Mouse (Mus musculus) embryonic facial prominence, embryonic 13.5 days (tissue): ENCODE results near the gene Fbxo8. TPM values are rescaled to one million over a fixed set of nuclear protein-coding genes. Genes with fewer than 3 reads are reported as not detected.
A peak's percentile ranks its signal among the peaks of the same experiment; 100 is the strongest.

Source experiments
- ATAC-seq: fragments of 200-750 bp; cut with Nextera tagmentation; 2 replicates; pipeline ENCODE4 v1.8.0; 2017; ENCODE audit warnings: low read depth; ENCODE audit not compliant: insufficient number of reproducible peaks, insufficient read depth, low FRiP score, low TSS enrichment
- H3K27ac ChIP-seq: fragments of 300-500 bp; sonication (generic); 2 replicates; pipeline ENCODE4 v1.5.1; 2015; ENCODE audit warnings: moderate library complexity, mild to moderate bottlenecking, inconsistent platforms
- H3K27me3 ChIP-seq: fragments of 300-500 bp; sonication (generic); 2 replicates; pipeline ENCODE4 v1.6.1; 2015; ENCODE audit warnings: mild to moderate bottlenecking, inconsistent platforms
- H3K36me3 ChIP-seq: fragments of 300-500 bp; sonication (generic); 2 replicates; pipeline ENCODE4 v1.6.1; 2015; ENCODE audit warnings: mild to moderate bottlenecking, inconsistent platforms
- H3K4me1 ChIP-seq: fragments of 300-500 bp; sonication (generic); 2 replicates; pipeline ENCODE4 v1.6.1; 2015; ENCODE audit warnings: inconsistent platforms
- H3K4me2 ChIP-seq: fragments of 300-500 bp; sonication (generic); 2 replicates; pipeline ENCODE4 v1.6.1; 2015; ENCODE audit warnings: moderate library complexity, mild to moderate bottlenecking, inconsistent platforms
- H3K4me3 ChIP-seq: fragments of 300-500 bp; sonication (generic); 2 replicates; pipeline ENCODE4 v1.5.1; 2015; ENCODE audit warnings: mild to moderate bottlenecking, inconsistent platforms
- H3K9ac ChIP-seq: fragments of 300-500 bp; sonication (generic); 2 replicates; pipeline ENCODE4 v1.6.1; 2015; ENCODE audit warnings: mild to moderate bottlenecking, inconsistent platforms
- H3K9me3 ChIP-seq: fragments of 300-500 bp; sonication (generic); 2 replicates; pipeline ENCODE4 v1.6.1; 2016; ENCODE audit warnings: inconsistent platforms
- WGBS: fragments of 180-500 bp; shearing (Covaris S2); methylation state at CpG from one replicate; pipeline ENCODE4 v1.1.7; 2015; ENCODE audit warnings: mixed read lengths; 5-methylcytosine and 5-hydroxymethylcytosine counted together
- polyA plus RNA-seq: library from polyadenylated mRNA; unstranded; fragments of >200 nt; fragmentation: Nextera tagmentation; extraction: Ambion mirVana; gene quantifications from 2 replicates; pipeline ENCODE4 v1.2.1, GENCODE M21; 2015

The Fbxo8 gene
- polyA plus RNA-seq, 1 experiment from 2014 or later: 42.3 TPM

DNA sequence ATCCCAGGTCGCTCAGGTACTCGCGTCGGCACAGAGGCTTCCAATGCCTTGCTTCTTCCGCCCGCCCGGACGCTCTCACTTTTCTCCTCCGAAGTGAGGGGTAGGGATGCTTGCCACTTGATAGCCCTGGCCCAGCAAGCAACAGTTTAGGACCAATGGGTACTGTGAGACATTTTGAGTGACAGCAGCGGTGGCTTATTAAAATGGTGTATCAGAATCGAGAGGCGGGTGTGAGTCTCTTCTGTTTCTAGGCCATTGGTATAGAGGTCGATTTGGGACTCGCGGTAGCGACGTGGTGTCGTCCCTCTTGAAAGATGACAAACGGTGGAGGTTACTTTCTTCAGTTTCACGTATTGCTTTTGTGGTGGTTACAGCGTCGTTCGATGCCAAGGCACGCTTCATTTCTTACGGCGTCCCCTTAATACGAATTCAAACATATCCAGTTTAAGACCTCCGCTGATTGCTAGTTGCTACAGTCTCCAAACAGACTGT, 517 bp downstream of the Fbxo8 start:
- Histone ChIP-seq H3K4me1 (peaks cover 12% of the 10 kb centered on the region), H3K4me2 (peak overlapping the region; percentile 68), H3K9me3 (no peaks in the 10 kb centered on the region), H3K27ac (peak overlapping the region; percentile 89), H3K4me3 (peak overlapping the region; percentile 87), H3K36me3 (no peaks in the 10 kb centered on the region), H3K27me3 (no peaks in the 10 kb centered on the region), H3K9ac (peak overlapping the region; percentile 89)
- ATAC-seq: peak; percentile 97
- under 1% methylated on average over 28 of the region's 28 CpGs for WGBS

DNA sequence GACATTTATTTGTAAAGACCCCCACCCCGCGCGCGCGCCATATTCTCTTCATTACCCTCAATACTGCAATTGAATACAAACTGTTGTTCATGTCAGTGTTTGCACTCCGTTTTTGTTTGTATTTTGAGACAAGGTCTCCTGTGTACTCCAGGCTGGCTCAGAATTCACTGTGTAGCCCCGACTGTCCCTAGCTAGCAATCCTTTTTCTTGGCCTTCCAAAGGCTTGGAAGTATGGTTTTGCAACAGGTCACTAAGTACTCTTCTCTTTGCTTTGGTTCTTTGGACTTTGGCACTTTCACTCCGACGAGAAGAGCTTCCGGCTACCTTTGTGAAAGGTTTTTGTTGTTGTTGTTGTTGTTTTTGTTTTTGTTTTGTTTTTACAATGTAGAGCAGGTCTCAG, 1.2 kb downstream of the Fbxo8 start:
- peak overlapping the region; percentile 68 for H3K4me2 ChIP-seq
- H3K27ac ChIP-seq: no peak overlapping the region
- ATAC-seq: no peak
- no peaks in the 10 kb centered on the region for H3K9me3 ChIP-seq
- H3K4me3 ChIP-seq: peak overlapping the region; percentile 87
- no peaks in the 10 kb centered on the region for H3K27me3 ChIP-seq
- WGBS: 29% methylated on average over 10 of the region's 10 CpGs
- peaks cover 12% of the 10 kb centered on the region for H3K4me1 ChIP-seq
- no peaks in the 10 kb centered on the region for H3K36me3 ChIP-seq
- peak overlapping the region; percentile 89 for H3K9ac ChIP-seq

DNA sequence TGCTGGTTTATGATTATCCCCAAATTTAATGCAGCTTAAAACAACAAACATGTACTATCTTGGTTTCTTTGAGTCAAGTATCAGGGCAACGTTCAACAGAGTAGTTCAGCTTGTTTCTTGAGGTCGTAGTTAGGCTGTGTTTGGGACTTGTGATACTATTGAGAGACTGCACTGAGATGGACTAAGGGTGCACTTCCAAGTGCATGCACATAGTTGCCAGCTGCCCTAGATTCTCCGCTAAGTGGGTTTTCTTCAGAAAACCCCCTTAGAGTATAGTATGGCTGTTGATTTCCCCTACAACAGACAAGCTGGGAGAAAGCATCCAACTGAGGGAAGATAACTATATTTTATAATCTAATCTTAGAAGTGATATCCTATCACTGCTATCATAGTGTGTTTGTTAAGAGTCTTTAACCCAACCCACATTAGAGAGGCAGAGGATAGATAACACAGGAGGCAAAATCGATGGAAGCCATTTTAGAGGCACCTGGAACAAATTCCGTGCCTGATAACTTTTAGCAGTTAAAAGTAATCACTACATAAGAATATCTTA, 1.7 kb downstream of the Fbxo8 start:
- no peak for ATAC-seq
- H3K4me3 ChIP-seq: no peak overlapping the region

DNA sequence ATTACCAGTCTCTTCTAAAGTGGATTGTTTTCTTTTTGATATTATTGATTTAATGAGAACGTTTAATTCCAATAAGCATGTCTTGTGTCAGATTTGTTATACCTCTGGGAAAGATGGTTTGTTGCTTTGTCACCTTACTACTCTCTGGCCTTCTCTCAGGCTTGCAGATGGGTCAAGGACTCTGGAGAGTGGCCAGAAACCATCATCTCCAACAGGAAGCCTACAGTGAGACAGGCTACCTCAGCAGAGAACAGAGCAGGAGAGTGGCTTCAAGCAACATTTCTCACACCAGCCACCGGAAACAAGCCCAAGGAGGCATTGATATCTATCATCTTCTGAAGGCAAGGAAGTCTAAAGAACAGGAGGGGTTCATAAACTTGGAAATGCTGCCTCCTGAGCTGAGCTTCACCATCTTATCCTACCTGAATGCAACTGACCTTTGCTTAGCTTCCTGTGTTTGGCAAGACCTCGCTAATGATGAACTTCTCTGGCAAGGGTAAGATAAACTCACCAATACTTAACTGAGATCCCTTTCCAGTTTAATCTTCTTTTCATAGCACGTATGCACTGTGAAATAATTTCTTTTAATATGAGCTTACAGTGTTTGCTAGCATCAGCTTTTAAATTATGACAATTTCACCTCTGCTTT, 13.6 kb downstream of the Fbxo8 start:
- ATAC-seq: no peak
- WGBS: 85% methylated on average over 4 of the region's 4 CpGs
- no peak overlapping the region for H3K9ac ChIP-seq

More for the DNA sequence above, 1.7 kb downstream of the Fbxo8 start:
- peaks cover 12% of the 10 kb centered on the region for H3K4me1 ChIP-seq
- no peak overlapping the region for H3K9ac ChIP-seq
- H3K9me3 ChIP-seq: no peaks in the 10 kb centered on the region
- no peaks in the 10 kb centered on the region for H3K27me3 ChIP-seq
- H3K36me3 ChIP-seq: no peaks in the 10 kb centered on the region
- peak overlapping the region; percentile 68 for H3K4me2 ChIP-seq
- no peak overlapping the region for H3K27ac ChIP-seq
- WGBS: 62% methylated on average over 5 of the region's 5 CpGs

DNA sequence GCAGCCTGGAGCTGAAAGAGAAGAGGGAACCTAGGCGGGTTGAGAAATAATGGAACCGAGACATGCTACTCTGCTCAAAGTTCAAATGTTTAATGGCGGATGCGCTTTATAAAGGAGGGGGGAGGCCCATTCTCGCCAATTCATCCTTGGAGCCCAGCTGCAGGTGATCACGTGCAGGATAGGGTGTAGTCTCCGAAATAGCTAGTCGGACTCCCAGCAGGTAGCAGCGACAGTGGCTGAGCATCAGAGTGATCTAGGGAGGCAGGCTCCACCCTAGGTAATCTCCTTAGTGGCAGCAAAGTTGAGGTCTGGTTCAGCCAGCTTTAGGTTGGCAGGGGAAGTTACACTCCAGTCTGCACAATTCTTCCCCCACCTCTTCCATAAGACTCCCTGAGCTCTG, 16.0 kb downstream of the Fbxo8 start:
- Histone ChIP-seq H3K9me3 (no peaks in the 10 kb centered on the region), H3K9ac (no peak overlapping the region), H3K36me3 (0 out of 2 replicates have a peak, but pooled peaks cover 6% of the 10 kb centered on the region), H3K27ac (no peak overlapping the region), H3K27me3 (no peaks in the 10 kb centered on the region), H3K4me1 (no peaks in the 10 kb centered on the region), H3K4me3 (no peak overlapping the region), H3K4me2 (no peak overlapping the region)
- WGBS: 94% methylated on average over 9 of the region's 9 CpGs
- no peak for ATAC-seq

More for the DNA sequence above, 13.6 kb downstream of the Fbxo8 start:
- Histone ChIP-seq H3K4me1 (no peaks in the 10 kb centered on the region), H3K27ac (no peak overlapping the region), H3K36me3 (0 out of 2 replicates have a peak, but pooled peaks cover 6% of the 10 kb centered on the region), H3K4me2 (no peak overlapping the region), H3K9me3 (no peaks in the 10 kb centered on the region), H3K27me3 (no peaks in the 10 kb centered on the region), H3K4me3 (no peak overlapping the region)

DNA sequence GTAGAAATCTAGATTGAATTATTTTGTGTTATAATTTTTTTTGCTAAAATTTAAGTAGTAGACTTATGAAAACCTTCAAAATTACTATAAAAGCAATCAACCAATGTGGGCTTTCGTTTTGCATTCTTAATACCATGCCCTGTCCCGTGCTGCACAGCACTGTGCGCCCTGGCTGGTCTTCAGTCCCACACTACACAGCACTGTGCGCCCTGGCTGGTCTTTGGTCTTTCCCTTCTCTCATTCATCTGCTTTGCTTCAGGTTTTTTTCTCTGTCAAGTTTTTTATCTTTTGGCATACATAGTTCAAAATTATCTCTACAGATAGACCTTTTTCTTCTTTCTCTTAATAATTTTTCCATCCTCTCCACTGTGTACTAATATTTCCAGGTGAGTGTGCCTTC, 30.0 kb downstream of the Fbxo8 start:
- Histone ChIP-seq H3K4me2 (no peak overlapping the region), H3K27me3 (no peaks in the 10 kb centered on the region), H3K4me1 (no peaks in the 10 kb centered on the region), H3K9ac (no peak overlapping the region), H3K9me3 (no peaks in the 10 kb centered on the region), H3K27ac (no peak overlapping the region), H3K4me3 (no peak overlapping the region), H3K36me3 (no peaks in the 10 kb centered on the region)
- WGBS: 92% methylated on average over 4 of the region's 4 CpGs
- ATAC-seq: no peak

DNA sequence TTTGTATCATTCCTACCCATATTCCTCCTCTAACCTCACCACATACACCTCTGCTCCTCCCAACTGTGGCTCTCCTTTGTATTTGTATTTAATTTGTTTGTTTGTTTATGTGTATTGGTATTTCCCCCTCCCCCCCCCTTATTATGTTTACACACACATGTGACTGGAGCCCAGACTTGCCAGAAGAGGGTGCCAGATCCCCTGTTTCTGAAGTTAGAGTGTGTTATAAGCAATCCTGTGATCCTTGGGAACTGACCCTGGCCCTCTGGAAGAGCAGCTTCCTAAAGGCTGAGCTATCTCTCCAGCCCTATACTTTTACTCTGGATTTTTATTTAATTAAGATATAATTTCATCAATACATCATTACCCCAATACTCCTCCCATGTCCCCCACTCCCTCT, 32.0 kb downstream of the Fbxo8 start:
- Histone ChIP-seq H3K36me3 (no peaks in the 10 kb centered on the region), H3K4me2 (no peak overlapping the region), H3K9me3 (no peaks in the 10 kb centered on the region), H3K27ac (no peak overlapping the region), H3K27me3 (no peaks in the 10 kb centered on the region), H3K9ac (no peak overlapping the region), H3K4me3 (no peak overlapping the region), H3K4me1 (no peaks in the 10 kb centered on the region)
- ATAC-seq: no peak

DNA sequence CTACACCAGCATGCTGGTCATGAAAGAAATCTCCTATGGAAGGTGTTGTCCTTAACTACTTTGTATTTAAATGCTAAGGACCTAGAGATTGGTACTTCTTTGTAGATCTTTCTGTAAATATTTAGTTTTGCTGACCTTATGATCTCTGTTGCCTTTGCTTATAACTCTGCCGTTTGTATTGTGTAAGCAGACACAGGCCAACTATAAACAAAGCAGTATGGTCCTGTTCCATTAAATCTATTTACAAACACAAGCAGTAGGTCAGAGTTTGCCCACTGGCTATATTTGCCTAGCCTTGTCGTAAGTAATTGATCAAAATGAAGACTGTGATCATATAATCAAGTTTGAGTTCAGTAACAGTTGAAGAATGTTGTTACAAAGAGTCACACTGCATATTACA, 38.1 kb downstream of the Fbxo8 start:
- H3K4me3 ChIP-seq: no peak overlapping the region
- no peaks in the 10 kb centered on the region; the same call in 1 of the 2 replicates for H3K36me3 ChIP-seq
- H3K9ac ChIP-seq: no peak overlapping the region
- no peak overlapping the region for H3K4me2 ChIP-seq
- no peak overlapping the region for H3K27ac ChIP-seq
- H3K27me3 ChIP-seq: no peaks in the 10 kb centered on the region
- no peaks in the 10 kb centered on the region for H3K9me3 ChIP-seq
- H3K4me1 ChIP-seq: no peaks in the 10 kb centered on the region
- ATAC-seq: no peak
- WGBS: 74% methylated on average over 2 of the region's 2 CpGs

DNA sequence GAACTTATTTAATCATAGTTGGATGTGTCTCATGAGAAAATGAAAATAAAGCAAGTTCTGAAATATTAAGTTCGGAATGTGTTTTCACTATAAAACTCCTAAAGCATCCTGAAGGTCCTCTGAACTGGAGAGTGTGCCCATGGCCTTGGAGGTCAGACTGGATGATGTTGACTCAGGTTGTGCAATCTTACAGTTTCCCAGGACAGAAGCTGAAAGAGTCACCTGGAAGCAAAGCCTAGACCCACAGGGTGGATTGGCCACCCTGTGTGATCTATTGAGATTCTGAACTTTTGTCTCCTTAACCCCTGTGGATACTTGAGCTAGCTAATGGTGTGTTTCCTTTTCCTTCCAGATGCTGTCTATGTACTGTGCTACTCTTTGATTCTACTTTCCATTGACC, 40.2 kb downstream of the Fbxo8 start:
- ATAC-seq: no peak
- 100% methylated on average over 1 of the region's 1 CpGs for WGBS
- no peak overlapping the region for H3K9ac ChIP-seq

DNA sequence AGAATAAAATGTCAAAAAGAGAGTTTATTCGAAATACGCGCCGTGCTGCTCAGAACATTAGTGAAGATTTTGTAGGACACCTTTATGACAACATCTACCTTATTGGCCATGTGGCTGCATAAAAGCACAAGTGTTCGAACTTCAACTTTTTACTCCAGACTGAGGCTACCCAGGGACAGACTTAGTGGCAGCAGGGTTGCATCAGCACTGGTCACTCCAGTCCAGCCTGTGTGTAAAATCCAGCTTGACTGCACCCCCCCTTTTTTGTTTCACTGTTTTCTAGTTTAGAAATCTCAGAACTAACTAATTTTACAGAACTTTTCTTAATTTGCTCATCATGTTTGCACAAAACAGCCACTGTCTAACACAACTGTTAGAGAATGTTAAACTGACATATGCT, 40.6 kb downstream of the Fbxo8 start:
- no peak overlapping the region for H3K4me3 ChIP-seq
- H3K27me3 ChIP-seq: no peaks in the 10 kb centered on the region
- H3K9ac ChIP-seq: no peak overlapping the region
- ATAC-seq: no peak
- H3K27ac ChIP-seq: no peak overlapping the region
- H3K4me2 ChIP-seq: no peak overlapping the region
- H3K9me3 ChIP-seq: no peaks in the 10 kb centered on the region
- no peaks in the 10 kb centered on the region; the same call in 1 of the 2 replicates for H3K36me3 ChIP-seq
- WGBS: 97% methylated on average over 5 of the region's 5 CpGs
- H3K4me1 ChIP-seq: no peaks in the 10 kb centered on the region

More for the DNA sequence above, 40.2 kb downstream of the Fbxo8 start:
- Histone ChIP-seq H3K27ac (no peak overlapping the region), H3K4me2 (no peak overlapping the region), H3K36me3 (no peaks in the 10 kb centered on the region; the same call in 1 of the 2 replicates), H3K9me3 (no peaks in the 10 kb centered on the region), H3K4me1 (no peaks in the 10 kb centered on the region), H3K27me3 (no peaks in the 10 kb centered on the region), H3K4me3 (no peak overlapping the region)

DNA sequence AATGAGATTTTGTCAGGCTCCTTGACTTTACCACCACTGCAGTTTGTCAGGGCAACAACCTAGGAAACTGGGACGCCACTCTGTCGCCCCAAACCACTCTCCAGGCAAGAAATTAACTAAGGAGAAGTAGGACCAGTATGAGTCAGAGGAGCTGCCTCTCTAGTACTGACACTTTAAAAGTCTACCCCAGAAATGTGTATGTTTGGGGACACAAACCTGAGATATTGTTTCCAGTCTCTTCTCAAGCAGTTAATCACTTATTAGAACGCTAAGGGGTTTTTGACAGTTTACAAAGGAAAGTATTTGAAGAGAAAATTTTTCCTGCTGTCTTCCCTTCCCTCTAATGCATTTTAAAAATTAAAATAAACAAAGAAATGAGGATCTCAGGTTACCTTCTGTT, 55.6 kb downstream of the Fbxo8 start:
- no peaks in the 10 kb centered on the region for H3K36me3 ChIP-seq
- no peak overlapping the region for H3K27ac ChIP-seq
- H3K9ac ChIP-seq: no peak overlapping the region
- H3K4me2 ChIP-seq: no peak overlapping the region
- 33% methylated on average over 3 of the region's 3 CpGs for WGBS
- no peak for ATAC-seq
- no peak overlapping the region for H3K4me3 ChIP-seq
- no peaks in the 10 kb centered on the region for H3K9me3 ChIP-seq
- H3K27me3 ChIP-seq: no peaks in the 10 kb centered on the region
- no peaks in the 10 kb centered on the region for H3K4me1 ChIP-seq

DNA sequence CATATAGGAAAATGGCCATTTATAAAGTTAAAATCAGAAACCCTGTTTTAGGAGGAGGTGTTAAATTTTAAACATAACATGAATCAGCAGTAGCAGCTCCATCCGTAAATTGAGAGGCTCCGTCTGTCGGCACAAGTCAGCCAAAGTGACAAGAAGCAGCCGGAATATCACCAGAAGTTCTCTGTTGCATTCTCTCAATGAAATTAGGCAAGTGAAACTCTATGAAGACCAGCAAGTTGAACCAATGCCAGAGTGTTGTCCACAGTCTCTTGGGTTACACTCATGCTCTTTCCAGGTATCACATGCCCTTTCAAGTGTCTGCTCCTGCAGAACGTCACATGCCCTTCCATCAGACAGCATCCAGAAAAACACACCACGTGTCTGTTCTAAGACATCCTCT, 60.8 kb downstream of the Fbxo8 start:
- Histone ChIP-seq H3K9ac (no peak overlapping the region), H3K27ac (no peak overlapping the region), H3K4me1 (no peaks in the 10 kb centered on the region), H3K9me3 (no peaks in the 10 kb centered on the region), H3K27me3 (no peaks in the 10 kb centered on the region), H3K36me3 (no peaks in the 10 kb centered on the region), H3K4me2 (no peak overlapping the region), H3K4me3 (no peak overlapping the region)
- ATAC-seq: no peak
- 82% methylated on average over 6 of the region's 6 CpGs for WGBS
